Mouse (Mus musculus) lung, embryonic 15.5 days (tissue): ENCODE measurements at regions not wholly inside any gene's neighbourhood (a gene's known extent, or its start where the extent isn't known, plus 50 kb on each side); places are given as distances from the start of the nearest gene placed in this dataset.

ENCODE experiments used
- ATAC-seq: fragments of 200-750 bp; cut with Nextera tagmentation; 2 replicates; pipeline ENCODE4 v1.8.0; 2017; ENCODE audit warnings: moderate number of reproducible peaks, borderline replicate concordance; ENCODE audit not compliant: low FRiP score, low TSS enrichment; ENCODE audit errors: extremely low read depth
- H3K27ac ChIP-seq: fragments of 300-500 bp; sonication (generic); 2 replicates; pipeline ENCODE4 v1.5.1; 2015; ENCODE audit warnings: moderate library complexity, mild to moderate bottlenecking, inconsistent platforms
- H3K27me3 ChIP-seq: fragments of 300-500 bp; sonication (generic); 2 replicates; pipeline ENCODE4 v1.6.1; 2015; ENCODE audit warnings: inconsistent platforms
- H3K36me3 ChIP-seq: fragments of 300-500 bp; sonication (generic); 2 replicates; pipeline ENCODE4 v1.6.1; 2015; ENCODE audit warnings: inconsistent platforms
- H3K4me1 ChIP-seq: fragments of 300-500 bp; sonication (generic); 2 replicates; pipeline ENCODE4 v1.6.1; 2015; ENCODE audit warnings: inconsistent platforms
- H3K4me2 ChIP-seq: fragments of 300-500 bp; sonication (generic); 2 replicates; pipeline ENCODE4 v1.6.1; 2015; ENCODE audit warnings: inconsistent platforms, mild to moderate bottlenecking, moderate library complexity
- H3K4me3 ChIP-seq: fragments of 300-500 bp; sonication (generic); 2 replicates; pipeline ENCODE4 v1.5.1; 2015; ENCODE audit warnings: mild to moderate bottlenecking, inconsistent platforms
- H3K9ac ChIP-seq: fragments of 300-500 bp; sonication (generic); 2 replicates; pipeline ENCODE4 v1.6.1; 2015; ENCODE audit warnings: inconsistent platforms
- H3K9me3 ChIP-seq: fragments of 300-500 bp; sonication (generic); 2 replicates; pipeline ENCODE4 v1.6.1; 2016; ENCODE audit warnings: inconsistent platforms
- WGBS: fragments of 180-500 bp; shearing (Covaris S2); methylation state at CpG from one replicate; pipeline ENCODE4 v1.1.7; 2015; 5-methylcytosine and 5-hydroxymethylcytosine counted together

DNA sequence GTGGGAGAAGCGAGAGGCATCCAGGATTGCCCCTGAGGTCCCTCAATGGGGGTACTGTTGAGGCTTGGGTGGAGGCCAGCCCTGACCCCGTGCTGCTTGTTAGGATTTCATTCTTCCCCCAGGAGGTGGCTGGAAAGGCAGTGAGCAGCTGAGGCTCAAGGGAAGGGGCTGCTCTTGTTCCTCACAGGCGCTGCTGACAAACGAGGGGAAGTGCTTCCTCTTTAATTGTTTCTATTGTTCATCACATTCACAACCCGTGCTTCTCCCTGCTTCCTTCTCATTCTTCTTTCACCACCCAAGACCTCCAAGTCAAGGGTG, 135.3 kb upstream of the Map3k1 start:
- Histone ChIP-seq H3K9ac (no peak overlapping the region), H3K9me3 (no peaks in the 10 kb centered on the region), H3K4me2 (no peak overlapping the region), H3K36me3 (no peaks in the 10 kb centered on the region), H3K4me3 (no peak overlapping the region), H3K27ac (no peak overlapping the region), H3K4me1 (peaks cover 20% of the 10 kb centered on the region), H3K27me3 (no peaks in the 10 kb centered on the region)
- no peak for ATAC-seq
- 20% methylated on average over 5 of the region's 5 CpGs for WGBS

DNA sequence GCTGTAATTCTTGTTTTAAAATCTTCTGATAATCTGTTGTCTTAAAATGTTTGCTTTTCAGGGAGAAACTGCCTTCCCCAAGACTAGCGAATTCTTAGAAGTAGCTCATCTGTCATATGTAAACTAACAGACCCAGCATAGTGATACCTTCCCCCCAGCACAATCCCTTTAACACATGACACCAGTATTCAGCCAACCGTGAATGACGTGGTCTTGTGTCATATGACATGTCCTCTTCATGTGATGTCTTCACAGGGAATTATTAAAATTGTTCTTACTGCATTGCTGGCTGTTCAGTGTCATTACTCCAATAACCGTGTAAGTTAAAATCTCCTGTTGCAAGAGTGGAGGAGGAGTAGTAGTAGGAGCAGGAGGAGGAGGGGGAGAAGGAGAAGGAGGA, 137.5 kb upstream of the Map3k1 start:
- H3K27ac ChIP-seq: no peak overlapping the region
- no peak overlapping the region for H3K4me3 ChIP-seq
- no peaks in the 10 kb centered on the region for H3K27me3 ChIP-seq
- H3K4me2 ChIP-seq: no peak overlapping the region
- 72% methylated on average over 4 of the region's 4 CpGs for WGBS
- no peaks in the 10 kb centered on the region for H3K36me3 ChIP-seq
- H3K9me3 ChIP-seq: no peaks in the 10 kb centered on the region
- no peak overlapping the region for H3K9ac ChIP-seq
- ATAC-seq: no peak
- H3K4me1 ChIP-seq: peaks cover 13% of the 10 kb centered on the region

GRCm38 (mm10) chr13:111946811-111947210, 138.0 kb upstream of the Map3k1 start:
- 0 out of 2 replicates have a peak, but pooled peaks have one; percentile 19 for ATAC-seq
- H3K4me2 ChIP-seq: no peak overlapping the region
- H3K27ac ChIP-seq: no peak overlapping the region
- no peaks in the 10 kb centered on the region for H3K36me3 ChIP-seq
- WGBS: 74% methylated on average over 8 of the region's 8 CpGs
- no peak overlapping the region for H3K4me3 ChIP-seq
- H3K4me1 ChIP-seq: peaks cover 13% of the 10 kb centered on the region
- H3K9ac ChIP-seq: no peak overlapping the region
- H3K27me3 ChIP-seq: no peaks in the 10 kb centered on the region
- no peaks in the 10 kb centered on the region for H3K9me3 ChIP-seq

GRCm38 (mm10) chr13:111948395-111948794, 139.6 kb upstream of the Map3k1 start:
- H3K36me3 ChIP-seq: no peaks in the 10 kb centered on the region
- peaks cover 12% of the 10 kb centered on the region for H3K4me1 ChIP-seq
- WGBS: 66% methylated on average over 3 of the region's 3 CpGs
- no peak overlapping the region for H3K9ac ChIP-seq
- no peak overlapping the region for H3K4me2 ChIP-seq
- no peak overlapping the region for H3K4me3 ChIP-seq
- ATAC-seq: no peak
- no peaks in the 10 kb centered on the region for H3K9me3 ChIP-seq
- no peak overlapping the region for H3K27ac ChIP-seq
- no peaks in the 10 kb centered on the region for H3K27me3 ChIP-seq

DNA sequence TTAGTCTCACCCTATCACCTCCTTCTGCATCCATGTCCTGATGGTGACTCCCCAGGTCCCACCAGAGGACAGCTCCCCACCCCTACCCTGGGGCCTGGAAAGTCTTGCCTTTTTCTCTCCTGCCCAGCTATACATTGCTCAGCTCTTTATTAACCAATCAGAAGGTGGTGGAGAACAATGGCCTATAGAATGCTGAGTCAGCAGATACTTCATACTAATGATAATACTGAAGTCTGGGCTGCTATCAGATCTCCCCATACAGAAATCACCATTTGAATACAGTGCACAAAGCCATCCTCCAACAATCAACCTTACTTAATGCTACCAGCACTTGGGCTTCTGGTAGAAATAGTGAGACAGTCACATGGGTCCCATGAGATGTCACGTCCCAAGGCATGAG, 141.2 kb upstream of the Map3k1 start:
- Histone ChIP-seq H3K9me3 (no peaks in the 10 kb centered on the region), H3K9ac (no peak overlapping the region), H3K27ac (no peak overlapping the region), H3K4me2 (no peak overlapping the region), H3K36me3 (no peaks in the 10 kb centered on the region), H3K27me3 (no peaks in the 10 kb centered on the region), H3K4me1 (peaks cover 14% of the 10 kb centered on the region), H3K4me3 (no peak overlapping the region)
- no peak for ATAC-seq
- 89% methylated on average over 1 of the region's 1 CpGs for WGBS

DNA sequence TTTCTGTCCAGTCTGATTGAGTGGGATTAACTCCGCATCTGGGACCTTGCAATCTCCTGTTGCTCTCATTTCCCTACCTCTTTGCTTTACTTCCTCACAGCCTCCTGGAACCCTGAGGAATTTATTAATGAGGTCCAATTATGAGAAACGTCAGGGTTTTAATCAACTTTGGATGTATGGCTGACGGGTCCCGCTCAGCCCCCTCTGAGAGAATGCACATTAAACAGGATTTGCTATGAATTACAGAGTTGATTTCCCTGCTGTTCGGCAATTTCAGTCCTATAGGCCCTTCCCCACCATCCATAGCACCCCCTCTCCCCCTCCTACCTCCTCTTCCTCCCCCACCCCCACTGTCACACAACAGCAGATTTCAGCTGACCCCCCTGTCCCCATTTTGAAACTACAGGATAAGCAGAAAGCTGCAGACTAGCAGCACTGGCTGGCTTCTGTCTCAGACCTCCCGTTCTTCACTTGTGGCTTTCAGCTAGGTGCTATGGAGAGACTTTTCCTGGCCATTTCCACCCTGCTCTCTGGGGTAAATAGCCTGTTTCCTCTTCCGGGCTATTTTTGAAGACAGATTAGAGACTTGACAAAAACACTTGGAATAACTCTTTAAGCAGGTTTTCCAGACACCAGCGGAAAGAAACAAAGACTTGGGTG, 145.2 kb upstream of the Map3k1 start:
- Histone ChIP-seq H3K9me3 (no peaks in the 10 kb centered on the region), H3K4me1 (peaks cover 23% of the 10 kb centered on the region), H3K27me3 (no peaks in the 10 kb centered on the region), H3K27ac (0 out of 2 replicates have a peak overlapping the region, but pooled peaks have one; percentile 7), H3K4me3 (no peak overlapping the region), H3K36me3 (no peaks in the 10 kb centered on the region), H3K9ac (no peak overlapping the region), H3K4me2 (peak overlapping the region; percentile 17)
- WGBS: 49% methylated on average over 8 of the region's 8 CpGs
- ATAC-seq: no peak

DNA sequence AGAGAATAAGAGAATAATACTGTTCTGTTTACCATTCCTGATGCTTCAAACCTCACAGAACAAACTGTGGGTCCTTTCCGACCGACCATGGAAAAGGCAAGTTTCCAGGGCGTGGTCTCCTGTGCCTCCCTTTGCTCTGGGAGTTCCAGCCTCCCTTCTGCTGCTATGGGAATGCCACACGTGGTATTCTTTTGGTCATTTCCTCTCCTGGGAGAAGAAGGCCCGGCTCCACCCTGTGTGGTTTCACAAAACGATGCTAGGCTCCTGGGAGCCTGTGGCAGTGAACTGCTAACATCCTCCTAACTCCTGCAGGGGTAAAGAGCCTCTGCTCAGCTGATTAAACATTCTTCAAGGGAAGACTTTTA, 145.7 kb upstream of the Map3k1 start:
- no peaks in the 10 kb centered on the region for H3K27me3 ChIP-seq
- no peak overlapping the region for H3K4me3 ChIP-seq
- peak overlapping the region; percentile 17 for H3K4me2 ChIP-seq
- 13% methylated on average over 6 of the region's 6 CpGs for WGBS
- H3K27ac ChIP-seq: 0 out of 2 replicates have a peak overlapping the region, but pooled peaks have one; percentile 7
- ATAC-seq: peak; percentile 65; the same call in 1 of the 2 replicates
- H3K9me3 ChIP-seq: no peaks in the 10 kb centered on the region
- no peaks in the 10 kb centered on the region for H3K36me3 ChIP-seq
- no peak overlapping the region for H3K9ac ChIP-seq
- peaks cover 23% of the 10 kb centered on the region for H3K4me1 ChIP-seq

GRCm38 (mm10) chr13:111957118-111957517, 148.3 kb upstream of the Map3k1 start:
- Histone ChIP-seq H3K4me2 (no peak overlapping the region), H3K4me3 (no peak overlapping the region), H3K9me3 (no peaks in the 10 kb centered on the region), H3K27me3 (no peaks in the 10 kb centered on the region), H3K36me3 (no peaks in the 10 kb centered on the region), H3K27ac (no peak overlapping the region), H3K4me1 (peaks cover 23% of the 10 kb centered on the region), H3K9ac (no peak overlapping the region)
- no peak for ATAC-seq
- WGBS: 48% methylated on average over 3 of the region's 3 CpGs

DNA sequence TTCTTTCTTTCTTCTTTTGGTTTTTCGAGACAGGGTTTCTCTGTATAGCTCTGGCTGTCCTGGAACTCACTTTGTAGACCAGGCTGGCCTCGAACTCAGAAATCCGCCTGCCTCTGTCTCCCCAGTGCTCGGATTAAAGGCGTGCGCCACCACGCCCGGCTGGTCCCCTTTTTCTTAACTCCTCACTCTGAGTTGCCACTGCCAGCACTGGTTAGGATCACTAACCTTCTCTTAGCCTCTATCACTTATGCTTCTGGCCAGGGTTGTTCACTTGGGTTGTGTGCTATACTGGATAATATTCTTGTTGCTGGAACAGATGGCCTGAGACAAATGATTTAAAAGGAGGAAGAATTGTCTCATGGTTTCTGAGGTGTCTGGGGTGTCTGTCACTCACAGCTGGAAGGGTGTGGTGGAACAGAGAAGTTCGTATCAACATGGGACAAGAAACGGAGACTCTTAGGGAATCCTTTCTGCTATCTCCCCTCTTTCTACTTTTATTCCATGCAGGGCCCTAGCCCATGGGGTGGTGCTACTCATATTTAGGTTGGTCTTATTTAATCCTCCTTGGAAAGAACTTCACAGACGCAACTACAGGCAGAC, 149.0 kb upstream of the Map3k1 start:
- Histone ChIP-seq H3K9ac (no peak overlapping the region), H3K9me3 (no peaks in the 10 kb centered on the region), H3K27me3 (no peaks in the 10 kb centered on the region), H3K27ac (no peak overlapping the region), H3K4me1 (peaks cover 23% of the 10 kb centered on the region), H3K4me2 (no peak overlapping the region), H3K4me3 (no peak overlapping the region), H3K36me3 (no peaks in the 10 kb centered on the region)
- 85% methylated on average over 11 of the region's 11 CpGs for WGBS
- ATAC-seq: no peak

DNA sequence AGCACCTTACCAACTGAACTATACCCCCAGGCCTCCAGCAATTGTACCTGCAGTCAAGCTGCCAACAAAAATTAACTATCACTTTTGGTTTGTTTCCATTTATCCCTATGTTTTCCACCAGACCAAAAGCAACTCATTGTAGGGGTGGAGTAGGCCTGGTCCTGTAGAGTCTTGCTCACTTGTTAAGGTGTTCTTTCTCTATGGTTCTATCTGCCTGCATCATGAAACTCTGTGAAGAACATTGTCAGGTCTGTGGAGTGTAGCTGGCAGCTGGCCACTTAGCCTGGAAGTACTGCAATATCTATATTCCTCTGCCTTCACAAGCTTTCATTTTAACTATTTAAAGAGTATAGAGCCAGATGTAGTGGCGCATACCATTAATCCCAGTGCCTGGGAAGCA, 149.6 kb upstream of the Map3k1 start:
- Histone ChIP-seq H3K9me3 (no peaks in the 10 kb centered on the region), H3K4me1 (peaks cover 23% of the 10 kb centered on the region), H3K27me3 (no peaks in the 10 kb centered on the region), H3K4me3 (no peak overlapping the region), H3K27ac (no peak overlapping the region), H3K9ac (no peak overlapping the region), H3K4me2 (no peak overlapping the region), H3K36me3 (no peaks in the 10 kb centered on the region)
- WGBS: 90% methylated on average over 1 of the region's 1 CpGs
- ATAC-seq: no peak

- Histone ChIP-seq H3K4me3 (no peak overlapping the region), H3K9me3 (no peaks in the 10 kb centered on the region), H3K27ac (no peak overlapping the region), H3K9ac (no peak overlapping the region), H3K4me2 (no peak overlapping the region), H3K27me3 (no peaks in the 10 kb centered on the region), H3K36me3 (no peaks in the 10 kb centered on the region), H3K4me1 (peaks cover 9% of the 10 kb centered on the region; the same call in 1 of the 2 replicates)
- ATAC-seq: no peak
- 98% methylated on average over 2 of the region's 2 CpGs for WGBS
These were observed 151.2 kb upstream of the Map3k1 start for GRCm38 (mm10) chr13:111960036-111960435.

DNA sequence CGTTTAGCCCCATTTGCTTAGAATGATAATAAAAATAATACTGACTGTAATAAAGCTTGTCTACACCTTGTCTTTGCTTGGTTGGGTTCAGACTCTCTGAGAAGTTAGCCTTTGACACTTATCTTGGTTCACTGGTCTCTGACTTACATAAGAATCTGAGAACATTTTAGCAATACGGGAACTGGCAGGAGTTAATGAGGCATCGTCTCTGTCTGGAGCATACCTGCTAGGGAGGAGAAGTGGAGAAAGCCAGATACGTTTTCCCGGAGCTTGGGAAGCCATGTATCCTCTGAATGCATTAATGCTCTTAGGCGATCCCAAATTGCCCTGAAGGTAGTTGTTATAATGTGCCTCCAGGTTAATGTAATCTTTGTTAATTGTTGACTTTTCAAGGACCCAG, 152.6 kb upstream of the Map3k1 start:
- WGBS: 76% methylated on average over 6 of the region's 6 CpGs
- Histone ChIP-seq H3K4me3 (no peak overlapping the region), H3K27me3 (no peaks in the 10 kb centered on the region), H3K4me2 (no peak overlapping the region), H3K9ac (no peak overlapping the region), H3K36me3 (no peaks in the 10 kb centered on the region), H3K4me1 (peaks cover 9% of the 10 kb centered on the region), H3K27ac (no peak overlapping the region), H3K9me3 (no peaks in the 10 kb centered on the region)
- no peak for ATAC-seq
